ENCODE assay signal across 16 mouse cellular contexts in genomic region chr19:55184442-55184841, GRCm38 (mm10). TPM values are rescaled to one million over a fixed set of nuclear protein-coding genes. Genes with fewer than 3 reads are reported as not detected.
DNase-seq lines count a peak whose midpoint lies in the region; ATAC-seq and TF ChIP-seq lines count a peak whose summit lies in the region.
"Had no signal": no experiment of that assay in that cellular context is flagged by ENCODE, and none has a peak within 500 bp of the region (broad histone marks: within the 10 kb centered on the region; RNA-seq: fewer than 3 reads in every experiment).

No protein-coding gene starts in this region.

- H3K4me1 ChIP-seq in hindbrain, embryonic 12.5 days = peaks cover 10% of the 10 kb centered on the region
- no peaks in the 10 kb centered on the region for H3K4me1 ChIP-seq in hindbrain, embryonic 16.5 days (ENCODE audit: control insufficient read depth, insufficient read depth, low read depth, low read length)
- no peaks in the 10 kb centered on the region for H3K4me1 ChIP-seq in kidney, adult 2 months (ENCODE audit: control insufficient read depth, insufficient read depth, low read length)
- H3K4me1 ChIP-seq: heart, embryonic 12.5 days; kidney, embryonic 15.5 days; stomach, embryonic 15.5 days had no signal

- H3K27me3 ChIP-seq in hindbrain, embryonic 12.5 days = no peaks in the 10 kb centered on the region
- H3K27me3 ChIP-seq in hindbrain, embryonic 16.5 days (replicated peaks; ENCODE audit: control insufficient read depth, insufficient read depth, low read length) = no peaks in the 10 kb centered on the region
- H3K27me3 ChIP-seq in kidney, adult 2 months (replicated peaks; ENCODE audit: control insufficient read depth, insufficient read depth, low read length) = no peaks in the 10 kb centered on the region
- H3K27me3 ChIP-seq: heart, embryonic 12.5 days; kidney, embryonic 15.5 days; stomach, embryonic 15.5 days had no signal

- TF ChIP-seq CTCF in kidney, adult 2 months (conservative IDR thresholded peaks at IDR 0.05; ENCODE audit: insufficient read depth, insufficient read length, low read depth, low read length) = no peak

- 66% methylated on average over 7 of the region's 7 CpGs for WGBS in hindbrain, embryonic 12.5 days
- WGBS in hindbrain, embryonic 16.5 days = 53% methylated on average over 7 of the region's 7 CpGs
- 61% methylated on average over 7 of the region's 7 CpGs for WGBS in kidney, adult 2 months

- no peak overlapping the region for H3K4me2 ChIP-seq in hindbrain, embryonic 12.5 days (replicated peaks)
- no peak overlapping the region for H3K4me2 ChIP-seq in hindbrain, embryonic 16.5 days (ENCODE audit: low read length)
- H3K4me2 ChIP-seq: heart, embryonic 12.5 days; kidney, embryonic 15.5 days; stomach, embryonic 15.5 days had no signal

- no peak for TF ChIP-seq POLR2A in kidney, adult 2 months (IDR thresholded peaks at IDR 0.05; ENCODE audit: low read depth, low read length)

- peak overlapping the region; percentile 40 for H3K27ac ChIP-seq in hindbrain, embryonic 12.5 days
- no peak overlapping the region for H3K27ac ChIP-seq in hindbrain, embryonic 16.5 days (ENCODE audit: low read depth, low read length)
- H3K27ac ChIP-seq in kidney, adult 2 months (ENCODE audit: insufficient read depth, low read depth, low read length) = no peak overlapping the region
- H3K27ac ChIP-seq: kidney, embryonic 15.5 days; macrophage; stomach, embryonic 15.5 days had no signal

- no peak overlapping the region for H3K4me3 ChIP-seq in hindbrain, embryonic 12.5 days
- no peak overlapping the region for H3K4me3 ChIP-seq in hindbrain, embryonic 16.5 days (ENCODE audit: low read length)
- no peak overlapping the region for H3K4me3 ChIP-seq in kidney, adult 2 months (ENCODE audit: insufficient read depth, low read depth, low read length)
- H3K4me3 ChIP-seq: erythroblast, embryonic 14.5 days; heart, embryonic 12.5 days; kidney, embryonic 15.5 days; stomach, embryonic 15.5 days had no signal

- no peak for ATAC-seq in hindbrain, embryonic 12.5 days (ENCODE audit: low FRiP score)
- ATAC-seq in hindbrain, embryonic 16.5 days = no peak

- peak; percentile 8 for DNase-seq in cerebellum, adult 9-10 months
- no peak for DNase-seq in cerebellum, adult 11 months
- peak; percentile 17 for DNase-seq in retina, postnatal 1 day
- no peak for DNase-seq in retina, embryonic 14.5 days (ENCODE audit: low spot score)
- no peak for DNase-seq in kidney, adult 2 months
- DNase-seq in frontal cortex, postnatal 36 days (ENCODE audit: low spot score in 2 of 2) = no peak
- DNase-seq: liver; right cerebral cortex, postnatal 4 days; thymus, postnatal 36 days had no signal

- H3K9me3 ChIP-seq in hindbrain, embryonic 12.5 days (replicated peaks) = no peaks in the 10 kb centered on the region
- H3K9me3 ChIP-seq in hindbrain, embryonic 16.5 days (ENCODE audit: control insufficient read depth, low read length) = no peaks in the 10 kb centered on the region
- H3K9me3 ChIP-seq: heart, embryonic 12.5 days; kidney, embryonic 15.5 days; stomach, embryonic 15.5 days had no signal

- H3K36me3 ChIP-seq in hindbrain, embryonic 12.5 days = no peaks in the 10 kb centered on the region
- no peaks in the 10 kb centered on the region for H3K36me3 ChIP-seq in hindbrain, embryonic 16.5 days (ENCODE audit: control insufficient read depth, insufficient read depth, low read length)
- no peaks in the 10 kb centered on the region for H3K36me3 ChIP-seq in kidney, adult 2 months (ENCODE audit: control insufficient read depth, insufficient read depth, low read length)
- H3K36me3 ChIP-seq: heart, embryonic 12.5 days; kidney, embryonic 15.5 days; stomach, embryonic 15.5 days had no signal

- no peak overlapping the region for H3K9ac ChIP-seq in hindbrain, embryonic 12.5 days
- H3K9ac ChIP-seq in hindbrain, embryonic 16.5 days (ENCODE audit: low read depth, low read length) = no peak overlapping the region
- H3K9ac ChIP-seq: heart, embryonic 12.5 days; kidney, embryonic 15.5 days; stomach, embryonic 15.5 days had no signal

RNA-seq across cellular contexts. Expression of gene Tectb, which starts 3.9 kb away (rescaled TPM):
- polyA plus RNA-seq in hindbrain, embryonic 12.5 days (2016; fragmentation: Nextera tagmentation; extraction: Ambion mirVana) = 0.22 and 0.57 TPM in 2 replicates
- polyA plus RNA-seq in hindbrain, embryonic 16.5 days (2015; fragmentation: Nextera tagmentation; extraction: Ambion mirVana) = 0.17 TPM in 1 of 2 replicates, not detected in the other
- 0.04 and 0.09 TPM in 2 replicates for polyA plus RNA-seq in kidney, adult 2 months (2012; rRNA removed)
- polyA plus RNA-seq: erythroblast, embryonic 14.5 days; heart, embryonic 12.5 days; kidney, embryonic 15.5 days; macrophage; stomach, embryonic 15.5 days had no signal

RNA-seq across cellular contexts. Expression of gene Gucy2g, which starts 56.6 kb away (rescaled TPM):
- polyA plus RNA-seq in hindbrain, embryonic 12.5 days (2016; fragmentation: Nextera tagmentation; extraction: Ambion mirVana) = not detected in 2 replicates
- polyA plus RNA-seq in hindbrain, embryonic 16.5 days (2015; fragmentation: Nextera tagmentation; extraction: Ambion mirVana) = 0.05 and 0.06 TPM in 2 replicates
- polyA plus RNA-seq in kidney, adult 2 months (2012; rRNA removed) = 0.88 and 1.1 TPM in 2 replicates
- polyA plus RNA-seq: erythroblast, embryonic 14.5 days; macrophage had no signal

RNA-seq across cellular contexts. Expression of gene Gpam, which starts 57.4 kb away (rescaled TPM):
- polyA plus RNA-seq in hindbrain, embryonic 12.5 days (2016; fragmentation: Nextera tagmentation; extraction: Ambion mirVana) = 25.3 and 27.5 TPM in 2 replicates
- 20.4 and 25.2 TPM in 2 replicates for polyA plus RNA-seq in hindbrain, embryonic 16.5 days (2015; fragmentation: Nextera tagmentation; extraction: Ambion mirVana)
- 56.6 and 60.7 TPM in 2 replicates for polyA plus RNA-seq in kidney, adult 2 months (2012; rRNA removed)

Comparison
In these comparisons a context has a peak if more than half of its experiments do, and no peak if none do; other contexts are left out.
1. DNase-seq: peak in cerebellum, adult 9-10 months (single experiment) and retina, postnatal 1 day (single experiment); none in cerebellum, adult 11 months (single experiment), retina, embryonic 14.5 days (single experiment), kidney, adult 2 months (single experiment) and frontal cortex, postnatal 36 days (0 of 2).